Mouse (Mus musculus): ENCODE results near the gene Abcb10. TPM values are rescaled to one million over a fixed set of nuclear protein-coding genes. Genes with fewer than 3 reads are reported as not detected.

Gene Abcb10
- total and polyA plus RNA-seq, 3 experiments, result 21.6 to 44.3 (median 22.1) TPM

DNA sequence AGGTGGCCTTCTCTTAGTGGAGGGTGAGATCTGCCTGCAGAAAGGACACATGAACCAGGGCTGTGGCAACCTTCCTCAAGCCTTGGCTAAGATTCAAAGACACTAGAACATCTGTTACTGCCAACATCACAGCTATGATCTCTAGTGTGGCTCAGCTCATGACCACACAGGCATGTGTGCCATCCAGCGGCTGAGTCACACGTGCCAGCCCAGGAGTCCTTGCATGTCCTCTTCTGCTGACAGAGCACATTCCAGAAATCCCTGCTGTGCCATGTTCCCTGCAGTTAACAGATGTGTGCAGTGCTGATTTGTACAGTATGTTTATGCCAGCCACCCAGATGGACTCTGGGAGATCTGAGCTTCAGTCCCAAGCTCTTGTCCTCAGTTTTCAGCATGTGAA, 16.6 kb upstream of the Abcb10 start:
- H3K4me1 ChIP-seq (ENCODE audit: insufficient read depth, low read depth, low read length), result peaks cover 32% of the 10 kb centered on the region
- no peak; the same call in 1 of the 2 replicates for ATAC-seq (ENCODE audit: extremely low read depth, insufficient number of reproducible peaks, low FRiP score, poor library complexity, severe bottlenecking)
- H3K27me3 ChIP-seq (ENCODE audit: insufficient read depth, low read length), result no peaks in the 10 kb centered on the region
- no peak overlapping the region for H3K4me3 ChIP-seq (ENCODE audit: low read depth, low read length)
- no peaks in the 10 kb centered on the region for H3K9me3 ChIP-seq (replicated peaks)
- no peak for TF ChIP-seq CTCF (IDR thresholded peaks at IDR 0.05; ENCODE audit: low read depth, low read length)
- TF ChIP-seq POLR2AphosphoS5 (IDR thresholded peaks at IDR 0.05; ENCODE audit: insufficient replicate concordance, low read depth, low read length), result no peak
- TF ChIP-seq TAL1 (conservative IDR thresholded peaks at IDR 0.05; ENCODE audit: low read depth, low read length), result no peak
- TF ChIP-seq GATA1 (IDR thresholded peaks at IDR 0.05; ENCODE audit: borderline replicate concordance, low read length), result no peak
- no peak for TF ChIP-seq GATA2 (IDR thresholded peaks at IDR 0.05; ENCODE audit: borderline replicate concordance, low read depth, low read length)
- peaks cover 95% of the 10 kb centered on the region for H3K36me3 ChIP-seq (replicated peaks)
- DNase-seq (ENCODE audit: low spot score), result no peak

GRCm38 (mm10) chr8:123993997-123994396, 11.1 kb upstream of the Abcb10 start:
- no peak for DNase-seq (ENCODE audit: low spot score)
- Histone ChIP-seq H3K4me3 (ENCODE audit: low read depth, low read length) (no peak overlapping the region), H3K27me3 (ENCODE audit: insufficient read depth, low read length) (no peaks in the 10 kb centered on the region), H3K36me3 (replicated peaks) (peaks cover 61% of the 10 kb centered on the region), H3K4me1 (ENCODE audit: insufficient read depth, low read depth, low read length) (peaks cover 47% of the 10 kb centered on the region), H3K9me3 (replicated peaks) (no peaks in the 10 kb centered on the region)
- TF ChIP-seq CTCF (IDR thresholded peaks at IDR 0.05; ENCODE audit: low read depth, low read length) (no peak), POLR2AphosphoS5 (IDR thresholded peaks at IDR 0.05; ENCODE audit: insufficient replicate concordance, low read depth, low read length) (no peak), GATA2 (IDR thresholded peaks at IDR 0.05; ENCODE audit: borderline replicate concordance, low read depth, low read length) (no peak), TAL1 (conservative IDR thresholded peaks at IDR 0.05; ENCODE audit: low read depth, low read length) (no peak), GATA1 (IDR thresholded peaks at IDR 0.05; ENCODE audit: borderline replicate concordance, low read length) (no peak)
- ATAC-seq (ENCODE audit: extremely low read depth, insufficient number of reproducible peaks, low FRiP score, poor library complexity, severe bottlenecking), result no peak

- TF ChIP-seq POLR2AphosphoS5 (IDR thresholded peaks at IDR 0.05; ENCODE audit: insufficient replicate concordance, low read depth, low read length), result no peak
- TF ChIP-seq GATA2 (IDR thresholded peaks at IDR 0.05; ENCODE audit: borderline replicate concordance, low read depth, low read length), result no peak
- no peak for TF ChIP-seq TAL1 (conservative IDR thresholded peaks at IDR 0.05; ENCODE audit: low read depth, low read length)
- H3K9me3 ChIP-seq (replicated peaks), result no peaks in the 10 kb centered on the region
- ATAC-seq (ENCODE audit: extremely low read depth, insufficient number of reproducible peaks, low FRiP score, poor library complexity, severe bottlenecking), result no peak
- H3K4me1 ChIP-seq (ENCODE audit: insufficient read depth, low read depth, low read length), result peaks cover 49% of the 10 kb centered on the region
- no peaks in the 10 kb centered on the region for H3K27me3 ChIP-seq (ENCODE audit: insufficient read depth, low read length)
- DNase-seq (ENCODE audit: low spot score), result no peak
- H3K36me3 ChIP-seq (replicated peaks), result peaks cover 57% of the 10 kb centered on the region
- no peak overlapping the region for H3K4me3 ChIP-seq (ENCODE audit: low read depth, low read length)
Observed at GRCm38 (mm10) chr8:123993597-123993996, 10.7 kb upstream of the Abcb10 start.

DNA sequence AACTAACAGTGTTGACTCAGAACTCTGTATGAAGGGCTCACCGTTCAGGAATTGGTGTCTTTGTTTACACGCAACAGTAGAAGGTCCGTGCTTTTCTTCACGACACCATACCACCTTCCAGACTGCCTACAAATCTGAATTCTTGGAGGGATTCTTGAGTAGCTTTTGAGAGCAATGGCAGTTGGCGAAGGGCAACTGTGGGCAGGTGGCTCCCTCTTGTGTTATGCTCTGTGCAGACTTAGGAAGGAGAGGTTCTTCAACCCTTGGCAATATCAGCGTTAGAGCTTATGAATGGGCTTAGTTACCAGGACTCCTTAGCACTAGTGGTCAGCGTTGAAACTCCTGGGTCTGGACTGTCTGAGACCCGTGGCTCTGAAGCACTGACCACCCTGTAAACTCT, 9.7 kb upstream of the Abcb10 start:
- DNase-seq (ENCODE audit: low spot score) (no peak), ATAC-seq (ENCODE audit: extremely low read depth, insufficient number of reproducible peaks, low FRiP score, poor library complexity, severe bottlenecking) (no peak)
- H3K27me3 ChIP-seq (ENCODE audit: insufficient read depth, low read length), result no peaks in the 10 kb centered on the region
- no peaks in the 10 kb centered on the region for H3K9me3 ChIP-seq (replicated peaks)
- peaks cover 48% of the 10 kb centered on the region for H3K36me3 ChIP-seq (replicated peaks)
- H3K4me1 ChIP-seq (ENCODE audit: insufficient read depth, low read depth, low read length), result peaks cover 55% of the 10 kb centered on the region
- no peak overlapping the region for H3K4me3 ChIP-seq (ENCODE audit: low read depth, low read length)
- TF ChIP-seq POLR2AphosphoS5 (IDR thresholded peaks at IDR 0.05; ENCODE audit: insufficient replicate concordance, low read depth, low read length) (no peak), CTCF (IDR thresholded peaks at IDR 0.05; ENCODE audit: low read depth, low read length) (no peak), TAL1 (conservative IDR thresholded peaks at IDR 0.05; ENCODE audit: low read depth, low read length) (no peak), GATA1 (IDR thresholded peaks at IDR 0.05; ENCODE audit: borderline replicate concordance, low read length) (no peak), GATA2 (IDR thresholded peaks at IDR 0.05; ENCODE audit: borderline replicate concordance, low read depth, low read length) (no peak)

DNA sequence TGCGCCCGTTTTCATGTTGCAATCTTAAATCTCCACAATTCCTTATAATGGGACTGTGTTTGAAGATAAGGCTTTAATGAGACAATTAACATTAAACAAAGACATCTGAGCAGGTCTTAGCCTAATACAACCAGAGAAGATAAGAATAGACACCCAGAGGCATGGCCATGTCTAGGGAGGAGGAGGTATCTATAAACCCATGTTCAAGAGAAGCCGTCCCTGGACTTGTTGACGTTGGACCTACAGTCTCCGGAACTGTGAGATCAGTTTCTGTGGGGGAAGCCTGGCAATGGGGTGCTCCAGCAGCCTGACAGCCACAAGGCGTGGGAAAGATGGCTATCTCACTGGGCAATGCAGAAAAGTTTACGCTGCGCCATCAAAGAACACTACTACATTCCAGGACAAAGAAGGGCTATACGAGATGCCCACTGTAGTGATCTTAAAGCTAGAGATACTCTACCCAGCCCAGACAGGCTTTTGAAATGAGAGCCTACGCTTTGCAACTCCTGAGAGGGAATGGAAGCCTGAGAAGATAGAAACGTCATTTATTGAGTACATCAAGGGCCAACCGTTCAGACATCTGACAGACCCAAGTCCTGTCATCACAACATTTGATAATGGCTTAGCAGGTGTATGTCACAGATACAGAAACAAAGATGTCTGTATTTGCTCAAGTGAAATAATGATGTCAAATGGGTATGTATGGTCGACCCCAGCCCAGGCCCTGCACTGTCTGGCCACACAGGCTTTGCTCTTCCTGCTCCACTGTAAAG, 7.5 kb upstream of the Abcb10 start:
- DNase-seq (ENCODE audit: low spot score) (peak; percentile 73), ATAC-seq (ENCODE audit: extremely low read depth, insufficient number of reproducible peaks, low FRiP score, poor library complexity, severe bottlenecking) (peak; percentile 79)
- Histone ChIP-seq H3K27me3 (ENCODE audit: insufficient read depth, low read length) (no peaks in the 10 kb centered on the region), H3K4me1 (ENCODE audit: insufficient read depth, low read depth, low read length) (peaks cover 75% of the 10 kb centered on the region), H3K9me3 (replicated peaks) (no peaks in the 10 kb centered on the region), H3K4me3 (ENCODE audit: low read depth, low read length) (peak overlapping the region; percentile 37; the same call in 1 of the 2 replicates), H3K36me3 (replicated peaks) (peaks cover 40% of the 10 kb centered on the region)
- TF ChIP-seq TAL1 (conservative IDR thresholded peaks at IDR 0.05; ENCODE audit: low read depth, low read length), result peak; percentile 87
- TF ChIP-seq CTCF (IDR thresholded peaks at IDR 0.05; ENCODE audit: low read depth, low read length), result no peak
- no peak for TF ChIP-seq POLR2AphosphoS5 (IDR thresholded peaks at IDR 0.05; ENCODE audit: insufficient replicate concordance, low read depth, low read length)
- peak; percentile 87; the same call in 1 of the 2 replicates for TF ChIP-seq GATA2 (IDR thresholded peaks at IDR 0.05; ENCODE audit: borderline replicate concordance, low read depth, low read length)
- TF ChIP-seq GATA1 (IDR thresholded peaks at IDR 0.05; ENCODE audit: borderline replicate concordance, low read length), result no peak

- no peak for TF ChIP-seq GATA2 (IDR thresholded peaks at IDR 0.05; ENCODE audit: borderline replicate concordance, low read depth, low read length)
- TF ChIP-seq GATA1 (IDR thresholded peaks at IDR 0.05; ENCODE audit: borderline replicate concordance, low read length), result no peak
- no peak for TF ChIP-seq POLR2AphosphoS5 (IDR thresholded peaks at IDR 0.05; ENCODE audit: insufficient replicate concordance, low read depth, low read length)
- no peak for TF ChIP-seq CTCF (IDR thresholded peaks at IDR 0.05; ENCODE audit: low read depth, low read length)
- TF ChIP-seq TAL1 (conservative IDR thresholded peaks at IDR 0.05; ENCODE audit: low read depth, low read length), result no peak
- Histone ChIP-seq H3K27me3 (ENCODE audit: insufficient read depth, low read length) (no peaks in the 10 kb centered on the region), H3K4me3 (ENCODE audit: low read depth, low read length) (peak overlapping the region; percentile 39; the same call in 1 of the 2 replicates), H3K36me3 (replicated peaks) (peaks cover 31% of the 10 kb centered on the region), H3K9me3 (replicated peaks) (no peaks in the 10 kb centered on the region), H3K4me1 (ENCODE audit: insufficient read depth, low read depth, low read length) (peaks cover 77% of the 10 kb centered on the region)
- DNase-seq (ENCODE audit: low spot score), result no peak
- ATAC-seq (ENCODE audit: extremely low read depth, insufficient number of reproducible peaks, low FRiP score, poor library complexity, severe bottlenecking), result no peak
Observed at GRCm38 (mm10) chr8:123989128-123989527, 6.2 kb upstream of the Abcb10 start.
